Mouse (Mus musculus) spleen, embryonic (tissue): ENCODE measurements around the gene Gfod2.

ENCODE experiments used
- CTCF ChIA-PET: fragments of 350-600 bp; sonication (Branson Sonifier 250); formaldehyde crosslinking; loops from one replicate; lab custom pipeline; 2022; lab: Charles Lee

Gene Gfod2

DNA sequence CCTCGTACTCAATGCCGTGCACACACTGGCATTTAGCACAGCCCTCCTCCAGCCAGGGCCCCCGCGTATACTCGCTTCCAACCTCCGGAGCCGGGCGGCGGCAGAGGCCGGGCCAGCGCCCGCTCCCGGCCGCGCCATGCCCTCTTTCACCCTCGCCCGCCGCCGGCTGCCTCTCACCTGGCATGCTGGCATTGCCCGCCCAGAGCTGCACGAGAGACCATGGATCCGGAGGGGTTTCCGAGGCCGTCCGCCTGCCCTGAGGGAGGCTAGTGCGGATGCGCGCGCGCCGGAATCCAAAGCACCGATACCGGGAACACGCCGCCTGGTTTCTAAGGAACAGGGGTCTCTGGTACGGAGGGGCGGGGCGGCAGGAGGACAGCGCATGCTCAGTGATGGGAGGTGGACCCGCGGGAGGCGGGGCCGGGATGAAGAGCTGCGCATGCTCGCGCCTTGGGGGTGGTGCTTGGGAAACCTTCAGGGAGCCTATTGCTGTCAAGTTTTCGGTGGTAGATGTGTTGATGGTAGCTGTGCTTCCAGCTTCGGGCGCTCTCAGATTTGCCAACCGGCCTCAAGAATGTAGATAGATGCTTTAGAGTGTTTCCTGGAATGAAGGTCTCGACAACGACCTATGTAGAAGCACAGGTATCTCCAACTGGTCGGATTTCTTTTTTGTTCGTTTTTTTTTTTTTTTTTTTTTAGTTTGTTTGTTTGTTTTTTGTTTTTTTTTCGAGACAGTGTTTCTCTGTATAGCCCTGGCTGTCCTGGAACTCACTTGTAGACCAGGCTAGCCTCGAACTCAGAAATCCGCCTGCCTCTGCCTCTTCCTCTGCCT lies at the start of gene Gfod2:
Gfod2 (minus strand) TSS at position 388 of the 832 bp plus-strand sequence.
- CTCF ChIA-PET = interaction anchor here (0.6 to 0.7 kb wide), 2 partner anchors 142 to 260 kb away, joined by 4 to 17 read pairs; no protein-coding TSS in a partner anchor

DNA sequence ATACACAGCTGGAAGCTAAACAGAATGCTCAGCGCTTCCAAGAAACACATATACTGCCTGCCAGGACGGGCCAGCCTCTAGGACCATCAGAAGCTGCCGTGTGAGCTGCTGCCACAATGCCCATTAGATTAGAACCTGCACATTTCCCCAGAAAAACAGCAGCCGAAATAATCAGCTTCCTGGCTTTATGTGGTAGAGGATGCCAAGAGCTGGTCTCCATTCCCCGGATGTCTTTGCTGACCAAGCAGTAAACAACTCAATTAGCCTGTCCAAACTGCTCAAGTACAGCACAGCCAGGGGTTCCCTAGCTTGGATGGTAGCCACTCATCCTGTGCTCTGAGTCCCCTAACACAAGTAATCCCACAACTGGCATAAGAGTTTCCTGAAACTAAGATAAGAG lies 49.3 kb upstream of the Gfod2 start:
- CTCF ChIA-PET = interaction anchor here (0.6 to 1.1 kb wide), 3 partner anchors 8 to 257 kb away, joined by 3 to 9 read pairs (median 3); no protein-coding TSS in a partner anchor

DNA sequence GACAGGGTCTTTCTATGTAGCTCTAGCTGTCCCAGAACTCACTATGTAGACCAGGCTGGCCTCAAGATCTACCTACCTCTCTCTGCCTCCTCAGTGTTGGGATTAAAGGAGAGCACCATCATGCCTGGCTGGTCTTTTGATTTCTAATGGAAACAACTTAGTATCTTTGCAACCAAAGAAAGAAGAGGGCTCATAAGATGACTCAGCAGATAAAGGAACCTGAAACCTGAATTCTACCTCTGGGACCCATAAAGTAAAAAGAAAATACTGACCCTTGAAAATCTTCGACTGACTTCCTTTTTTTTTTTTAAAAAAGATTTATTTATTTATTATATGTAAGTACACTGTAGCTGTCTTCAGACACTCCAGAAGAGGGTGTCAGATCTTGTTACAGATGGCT lies 47.5 kb upstream of the Gfod2 start:
- CTCF ChIA-PET = interaction anchor here (0.6 to 0.7 kb wide), 3 partner anchors 27 to 1436 kb away, joined by 3 to 11 read pairs (median 7); no protein-coding TSS in a partner anchor

DNA sequence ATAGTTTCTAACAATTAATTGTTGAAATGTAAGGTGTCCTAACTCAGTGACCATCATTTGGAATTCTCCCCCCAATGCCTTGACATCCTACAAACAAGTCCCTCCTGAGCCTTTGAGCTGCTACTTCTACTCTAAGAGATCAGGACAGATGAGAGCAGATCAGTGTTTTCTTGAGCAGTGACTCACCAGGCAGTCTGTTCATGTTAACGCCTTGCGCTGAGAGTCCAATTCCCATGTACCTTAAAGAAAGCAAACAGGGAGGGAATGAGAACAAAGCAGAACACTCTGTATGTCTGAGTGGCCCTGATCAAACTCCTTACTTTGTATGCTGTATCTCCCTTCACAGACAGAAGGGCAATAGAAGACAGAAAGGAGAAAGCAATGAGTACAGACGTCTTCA lies 46.9 kb upstream of the Gfod2 start:
- CTCF ChIA-PET = interaction anchor here (0.6 to 0.7 kb wide), 2 partner anchors 9 to 28 kb away, joined by 3 to 7 read pairs; no protein-coding TSS in a partner anchor

DNA sequence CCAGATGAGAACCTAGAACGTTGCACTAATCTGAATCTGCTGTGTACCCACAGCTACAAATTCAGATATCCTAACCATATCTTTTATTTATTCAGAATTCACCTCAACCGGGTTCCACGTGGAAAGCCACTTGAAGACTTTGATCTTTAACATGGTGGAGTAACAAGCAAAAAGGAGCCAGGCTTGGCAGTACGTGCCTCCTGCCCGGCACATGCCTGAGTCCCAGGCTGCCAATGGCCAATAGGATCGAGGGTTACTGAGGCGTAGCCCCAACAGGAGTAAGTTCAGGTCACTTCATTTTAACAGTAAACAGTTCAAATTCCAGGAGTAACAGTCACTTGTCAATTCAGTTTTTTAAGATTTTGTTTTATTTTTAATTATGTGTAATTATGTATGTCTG lies 46.3 kb upstream of the Gfod2 start:
- CTCF ChIA-PET = no interaction called here

DNA sequence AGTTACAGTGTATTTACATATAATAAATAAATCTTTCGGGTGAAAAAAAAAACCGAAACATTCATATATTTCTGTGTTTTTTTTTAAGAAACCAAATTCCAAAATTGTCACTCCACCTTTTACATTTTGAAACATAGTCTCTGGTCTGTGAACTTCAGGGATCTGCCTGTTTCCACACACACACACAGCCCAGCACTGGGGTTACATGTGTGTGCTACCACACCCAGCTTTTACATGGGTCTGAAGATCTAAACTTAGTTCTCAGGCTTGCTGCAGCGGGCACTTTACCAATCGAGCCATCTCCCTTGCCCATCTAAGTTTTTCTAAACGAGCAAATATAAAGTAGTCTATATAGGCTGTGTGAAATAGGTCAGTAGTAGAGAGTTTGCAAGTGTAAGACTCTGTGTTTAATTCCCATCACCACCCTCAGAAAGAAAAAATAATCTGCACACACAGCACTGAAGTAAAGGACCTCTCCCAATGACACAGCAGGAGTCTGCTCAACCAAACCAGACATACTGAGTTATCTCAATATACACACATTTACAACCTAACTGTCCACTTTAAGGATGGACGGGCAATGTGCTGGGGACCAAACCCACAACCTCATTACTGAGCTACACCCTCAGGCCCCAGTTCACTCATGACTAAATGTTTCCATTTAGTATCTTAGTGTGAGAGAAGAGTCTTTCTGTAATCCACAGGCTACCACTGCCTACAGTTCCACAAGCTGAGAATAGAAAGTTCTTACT lies 42.9 kb upstream of the Gfod2 start:
- CTCF ChIA-PET = no interaction called here

DNA sequence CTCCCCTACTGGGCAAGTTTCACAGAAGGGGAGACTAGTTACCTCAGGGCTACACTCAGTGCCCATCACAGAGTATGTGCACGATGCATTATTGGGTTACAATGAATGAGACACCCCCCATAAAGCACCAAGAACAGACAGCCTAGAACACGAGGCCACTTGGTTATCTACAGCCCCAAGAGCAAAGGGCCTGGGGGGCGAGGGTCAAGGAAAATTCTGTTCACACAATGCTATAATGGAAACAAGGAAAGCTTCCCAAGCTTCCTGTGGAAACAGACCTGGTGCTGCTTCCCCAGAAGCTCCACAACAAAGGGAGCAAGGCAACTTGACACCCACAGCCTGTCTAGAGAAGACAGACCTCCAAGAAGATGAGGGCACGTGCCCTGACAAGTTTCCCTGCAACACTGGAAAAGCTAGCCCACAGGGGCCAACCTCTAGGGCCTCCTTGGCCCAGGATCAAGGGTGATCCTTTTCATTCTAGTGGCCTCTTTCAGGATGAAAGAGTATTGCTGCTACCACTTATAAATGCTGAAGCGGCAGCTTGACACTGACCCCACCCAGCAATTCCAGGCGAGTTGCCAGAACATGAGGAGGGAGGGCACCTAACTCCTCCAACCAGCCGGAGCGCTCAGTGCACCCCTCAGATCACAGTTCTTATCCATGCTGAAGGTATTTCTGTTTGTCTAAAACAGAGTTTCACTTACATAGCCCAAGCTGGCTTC lies 40.8 kb upstream of the Gfod2 start:
- CTCF ChIA-PET = interaction anchor here (1.1 kb wide), 1 partner anchor 9 kb away, joined by 3 read pairs; no protein-coding TSS in a partner anchor

DNA sequence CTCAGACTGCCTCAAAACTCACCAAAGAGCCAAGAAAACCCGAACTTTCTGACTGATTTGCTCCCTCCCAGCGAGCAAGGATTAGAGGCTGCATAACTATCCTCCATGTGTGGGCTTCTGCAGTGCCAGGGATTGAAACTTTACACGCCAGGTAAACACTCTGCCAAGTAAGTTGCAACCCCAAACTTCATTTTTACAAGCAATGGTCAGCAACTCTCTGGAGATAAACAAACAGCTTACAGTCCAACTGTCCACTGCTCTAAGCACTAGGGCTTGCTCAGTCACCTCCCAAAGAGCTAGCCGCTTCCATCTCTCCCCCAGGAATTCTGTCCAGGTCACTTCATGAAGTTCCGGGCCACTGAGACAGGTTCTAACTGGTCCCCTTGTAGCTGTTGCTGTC lies 39.9 kb upstream of the Gfod2 start:
- CTCF ChIA-PET = interaction anchor here (0.8 kb wide), 1 partner anchor 28 kb away, joined by 3 read pairs; no protein-coding TSS in a partner anchor

DNA sequence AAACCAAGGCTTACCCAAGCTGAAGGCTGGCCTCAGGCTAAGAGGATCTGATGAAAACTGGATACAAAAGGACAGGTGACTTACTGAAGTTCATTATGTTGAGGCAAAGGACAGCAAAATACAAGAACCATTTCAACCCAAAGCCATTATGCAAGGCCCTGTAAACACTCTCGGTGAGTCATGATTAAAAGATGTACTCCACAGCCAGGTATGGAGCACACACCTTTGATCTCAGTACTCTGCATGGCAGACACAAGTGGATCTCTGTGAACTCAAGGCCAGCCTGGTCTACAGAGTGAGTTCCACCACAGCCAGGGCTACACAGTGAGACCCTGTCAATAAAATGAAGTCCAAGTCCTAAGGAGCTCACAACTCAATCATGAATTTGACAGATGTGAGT lies 37.3 kb upstream of the Gfod2 start:
- CTCF ChIA-PET = no interaction called here

DNA sequence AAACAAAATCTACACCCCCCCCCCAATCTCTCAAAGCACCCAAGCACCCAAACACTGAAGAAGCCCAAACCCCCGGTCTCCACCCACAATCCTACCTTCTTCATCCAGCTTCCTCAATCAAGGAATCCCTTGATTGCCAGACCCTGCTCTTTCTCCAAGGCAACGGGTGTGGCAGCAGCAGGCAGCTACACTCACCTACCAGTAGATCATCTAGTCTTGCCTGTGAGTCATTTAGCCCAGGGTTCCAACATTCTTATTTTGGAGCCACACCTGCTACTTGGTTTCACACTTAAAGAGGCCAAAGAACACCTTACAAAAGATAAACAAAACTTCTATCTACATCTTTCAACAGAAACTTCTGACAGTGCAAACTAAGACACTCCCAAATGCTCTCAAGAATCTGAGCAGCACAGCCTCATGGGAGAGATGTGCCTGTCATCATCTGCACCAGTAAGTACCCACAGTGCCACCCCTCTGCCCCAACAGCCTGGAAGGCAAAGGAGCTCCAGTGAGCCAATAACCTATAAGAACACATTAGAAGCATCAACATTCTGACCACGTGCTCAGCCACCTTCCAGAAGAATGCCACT lies 35.6 kb upstream of the Gfod2 start:
- CTCF ChIA-PET = no interaction called here

DNA sequence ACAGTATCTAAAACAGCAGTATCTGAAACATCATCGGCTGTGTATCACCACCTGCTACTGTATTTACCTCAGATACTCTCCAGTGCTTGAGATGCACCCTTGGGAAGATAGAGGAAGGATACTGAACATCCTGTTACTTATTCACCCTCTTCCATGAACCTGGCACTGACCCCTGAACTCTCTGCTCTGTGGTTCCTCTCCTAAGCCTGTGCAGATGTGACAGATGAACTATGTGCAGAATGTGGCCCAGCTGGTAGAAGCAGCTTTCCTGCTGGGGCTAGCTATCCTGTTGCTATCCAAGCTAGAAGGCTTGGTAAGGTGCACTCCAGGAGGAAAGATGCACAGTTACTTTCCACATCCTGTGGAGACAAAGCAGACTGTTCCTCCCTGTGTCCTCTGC lies 34.9 kb upstream of the Gfod2 start:
- CTCF ChIA-PET = no interaction called here

DNA sequence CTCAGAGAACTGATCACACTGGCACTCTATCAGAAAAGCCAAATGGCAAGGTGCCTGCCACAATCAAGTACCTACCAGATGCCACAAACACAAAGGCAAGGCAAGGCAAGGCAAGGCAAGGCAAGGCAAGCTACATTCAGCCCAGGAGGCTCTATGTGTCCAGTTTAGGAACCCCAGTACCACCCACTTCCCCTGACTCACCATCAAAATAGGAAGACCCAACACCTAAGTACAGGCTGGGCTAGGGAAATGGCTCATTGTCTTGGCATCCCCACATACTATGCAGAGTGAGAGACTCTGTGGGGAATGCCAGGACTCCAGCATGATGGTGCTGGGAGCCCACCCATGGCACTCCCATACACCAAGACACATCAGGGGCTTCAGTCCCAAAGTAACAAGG lies 31.2 kb upstream of the Gfod2 start:
- CTCF ChIA-PET = no interaction called here

DNA sequence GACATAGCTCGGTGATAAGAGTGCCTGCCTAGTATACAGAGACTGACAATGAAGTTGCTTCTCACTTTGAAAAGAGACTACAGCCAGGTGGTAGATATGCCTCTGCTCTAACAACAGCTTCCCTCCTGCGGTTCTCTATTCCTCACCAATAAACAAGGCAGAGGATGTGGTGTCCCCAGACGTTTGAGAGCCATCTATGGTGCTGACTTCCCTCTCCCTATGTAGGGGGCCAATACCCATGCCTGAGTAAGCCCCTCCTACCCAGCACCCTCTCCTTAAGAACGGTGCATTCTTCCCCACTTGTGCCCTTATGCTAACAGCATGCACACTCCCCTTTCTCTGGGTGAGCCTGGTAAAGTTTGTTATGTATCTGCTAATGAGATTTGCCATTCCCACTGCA lies 30.5 kb upstream of the Gfod2 start:
- CTCF ChIA-PET = no interaction called here

DNA sequence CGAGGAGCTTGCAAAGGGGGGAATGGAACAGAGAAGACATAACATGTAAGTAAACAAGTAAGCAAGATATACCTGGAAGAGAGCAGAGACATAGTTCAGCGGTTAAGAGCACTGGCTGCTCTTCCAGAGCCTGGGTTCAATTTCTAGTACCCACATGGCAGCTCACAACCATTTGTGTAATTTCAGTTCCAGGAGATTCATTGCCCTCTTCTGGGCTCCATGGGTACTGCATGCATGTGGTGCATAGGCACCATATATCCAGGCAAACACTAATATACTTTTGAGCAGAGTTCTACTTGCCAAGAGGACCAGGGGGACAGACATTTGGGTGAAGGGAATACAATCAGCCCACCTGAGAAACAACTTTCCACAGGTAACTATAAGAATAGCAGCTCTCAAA lies 29.8 kb upstream of the Gfod2 start:
- CTCF ChIA-PET = no interaction called here

DNA sequence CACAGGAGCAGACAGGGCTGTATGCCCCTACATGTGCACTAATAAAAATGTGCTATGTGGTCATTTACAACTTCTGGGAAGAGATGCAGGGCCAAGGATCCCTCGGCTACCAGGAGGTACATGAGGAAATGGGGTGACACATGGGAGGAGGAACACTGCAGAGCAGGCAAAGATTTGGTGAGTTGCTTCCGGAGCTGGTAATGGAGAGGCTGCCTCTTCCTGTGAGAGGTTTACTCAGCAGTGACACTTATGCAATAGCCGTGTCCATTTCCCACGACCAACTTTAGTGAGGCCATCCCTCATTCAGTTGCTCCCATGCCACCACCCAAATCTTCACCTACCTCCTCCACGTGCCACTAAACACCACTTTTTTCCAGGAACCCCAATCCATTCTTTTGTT lies 21.8 kb upstream of the Gfod2 start:
- CTCF ChIA-PET = no interaction called here

DNA sequence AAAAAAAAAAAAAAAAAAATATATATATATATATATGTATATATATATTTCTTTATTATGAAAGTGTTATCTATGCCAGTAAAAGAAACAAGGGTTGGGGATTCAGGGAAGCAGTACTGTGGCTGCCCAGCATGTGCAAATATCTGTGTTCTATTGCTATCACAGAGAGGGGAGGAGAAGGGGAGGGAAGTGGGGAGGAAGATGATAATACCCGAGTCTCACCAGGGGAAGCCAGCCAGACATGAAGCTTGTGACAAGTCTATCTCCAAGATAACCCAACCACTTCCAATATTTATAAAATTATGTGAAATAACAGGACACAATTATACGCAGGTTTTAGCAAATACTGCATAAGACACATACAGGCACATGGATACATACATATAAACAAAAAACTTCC lies 19.4 kb upstream of the Gfod2 start:
- CTCF ChIA-PET = interaction anchor here (0.7 kb wide), 1 partner anchor 9 kb away, joined by 4 read pairs; no protein-coding TSS in a partner anchor

DNA sequence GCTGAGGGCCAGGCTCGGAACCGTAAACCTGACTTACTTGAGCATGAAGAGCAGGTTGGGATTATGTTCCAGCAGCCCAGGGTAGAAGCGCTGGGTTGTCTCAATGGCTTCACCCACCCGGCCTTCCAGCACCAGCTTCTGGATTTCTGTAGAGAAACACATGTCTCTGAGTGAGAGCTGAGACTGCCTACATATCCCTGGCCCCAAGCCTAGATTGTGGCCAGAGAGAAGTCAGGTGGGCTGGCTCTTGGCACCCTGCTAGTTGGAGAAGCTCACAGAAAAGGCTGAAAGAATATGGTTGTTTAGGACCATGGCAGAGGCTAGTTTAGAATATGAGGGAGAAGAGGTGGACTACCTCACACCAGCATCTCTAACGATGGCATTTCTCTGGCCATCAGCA lies 16.0 kb upstream of the Gfod2 start:
- CTCF ChIA-PET = no interaction called here

DNA sequence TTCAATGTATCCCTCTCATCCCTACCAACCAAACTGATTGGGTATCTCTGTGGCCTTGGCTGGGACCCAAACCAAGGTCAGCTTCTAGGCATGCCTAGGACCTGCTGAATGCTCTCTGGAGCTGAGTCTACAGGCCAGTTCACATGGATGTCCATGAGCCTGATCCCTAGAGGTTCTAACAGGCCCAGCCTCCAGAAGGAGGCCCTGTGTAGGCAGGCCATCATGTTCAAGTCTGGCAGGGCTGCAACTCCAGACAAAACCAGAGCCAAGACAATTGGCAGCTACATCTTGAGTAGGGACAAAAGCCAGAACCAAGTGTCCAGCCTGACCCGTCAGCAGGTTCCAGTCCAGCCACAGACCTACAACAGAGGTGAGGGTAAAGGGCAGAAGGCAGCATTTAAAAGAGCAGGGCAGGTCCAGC lies 15.0 kb upstream of the Gfod2 start:
- CTCF ChIA-PET = no interaction called here

DNA sequence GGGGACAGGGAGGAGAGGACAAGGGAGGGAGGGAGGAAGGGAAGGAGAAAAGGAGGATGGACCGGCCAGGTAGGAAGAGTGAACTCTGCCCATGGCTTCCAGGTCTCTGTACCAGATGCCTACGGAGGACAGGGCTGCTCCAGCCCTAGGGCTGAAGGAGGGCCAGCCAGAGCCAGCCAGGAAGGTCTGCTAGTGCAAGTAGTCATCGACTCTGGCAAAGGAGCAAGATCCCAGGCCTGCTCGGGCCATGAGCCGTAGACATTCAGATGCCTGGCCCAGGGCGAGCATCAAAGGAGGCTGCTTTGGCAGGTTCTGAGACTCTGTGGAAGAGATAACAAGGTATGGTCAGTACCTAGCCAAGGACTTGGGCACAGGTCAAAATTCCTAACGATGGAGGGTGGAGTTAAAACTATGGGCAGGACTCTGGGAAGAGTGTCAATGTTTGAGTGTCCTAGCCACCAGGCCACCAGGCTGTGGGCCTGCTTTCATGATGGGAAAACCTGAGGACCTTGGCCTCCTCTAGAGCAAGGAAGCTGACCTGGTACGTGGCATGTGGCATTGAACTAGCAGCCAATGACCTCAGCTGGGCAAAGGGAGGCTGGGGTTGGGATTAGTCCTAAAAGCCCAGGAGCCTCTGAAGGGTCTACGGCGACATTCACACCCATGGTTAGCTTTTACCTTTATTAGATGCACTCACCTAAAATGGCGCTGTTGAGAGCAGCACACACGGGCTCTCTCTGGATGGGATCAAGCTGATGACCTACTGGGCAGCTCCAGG lies 13.1 kb upstream of the Gfod2 start:
- CTCF ChIA-PET = interaction anchor here (0.6 to 1.1 kb wide), 3 partner anchors 27 to 195 kb away, joined by 3 to 8 read pairs (median 3); no protein-coding TSS in a partner anchor

DNA sequence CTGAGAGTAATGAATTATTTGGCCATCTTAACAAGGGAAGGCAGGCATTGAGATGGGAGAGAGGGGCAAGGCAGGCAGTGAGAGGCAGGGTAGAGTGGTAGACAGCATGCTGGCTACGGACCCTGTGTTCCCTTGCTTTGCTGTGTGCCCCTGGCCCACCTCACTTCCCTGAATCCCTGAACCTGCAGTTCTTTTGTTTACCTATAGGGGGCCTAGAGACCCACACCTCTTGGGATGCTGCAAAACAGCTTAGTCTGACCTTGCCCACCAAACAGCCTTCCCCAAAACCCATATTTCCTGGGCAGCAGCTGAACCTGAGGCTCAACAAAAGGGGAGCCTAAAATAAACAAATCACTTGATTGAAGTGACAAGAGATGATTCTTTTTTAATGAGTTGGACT lies 12.1 kb upstream of the Gfod2 start:
- CTCF ChIA-PET = interaction anchor here (1.0 to 1.1 kb wide), 2 partner anchors 28 to 83 kb away, joined by 3 read pairs; no protein-coding TSS in a partner anchor
